Mouse (Mus musculus) stomach, embryonic 15.5 days (tissue): Measurements from ENCODE around the gene Dnttip1. TPM values are rescaled to one million over a fixed set of nuclear protein-coding genes. Genes with fewer than 3 reads are reported as not detected.
A peak's percentile ranks its signal among the peaks of the same experiment; 100 is the strongest.

Source experiments
- ATAC-seq: fragments of 200-750 bp; cut with Nextera tagmentation; 2 replicates; pipeline ENCODE4 v1.8.0; 2017; ENCODE audit warnings: low read depth, moderate number of reproducible peaks, moderate TSS enrichment; ENCODE audit not compliant: insufficient read depth, low FRiP score
- H3K27ac ChIP-seq: fragments of 300-500 bp; sonication (generic); 2 replicates; pipeline ENCODE4 v1.5.1; 2015; ENCODE audit warnings: mild to moderate bottlenecking, inconsistent platforms
- H3K27me3 ChIP-seq: fragments of 300-500 bp; sonication (generic); replicated peaks from 2 replicates; pipeline ENCODE4 v1.6.1; 2015; ENCODE audit warnings: inconsistent platforms
- H3K36me3 ChIP-seq: fragments of 300-500 bp; sonication (generic); 2 replicates; pipeline ENCODE4 v1.6.1; 2015; ENCODE audit warnings: inconsistent platforms
- H3K4me1 ChIP-seq: fragments of 300-500 bp; sonication (generic); 2 replicates; pipeline ENCODE4 v1.6.1; 2015; ENCODE audit warnings: inconsistent platforms
- H3K4me2 ChIP-seq: fragments of 300-500 bp; sonication (generic); 2 replicates; pipeline ENCODE4 v1.6.1; 2015; ENCODE audit warnings: mild to moderate bottlenecking, inconsistent platforms
- H3K4me3 ChIP-seq: fragments of 300-500 bp; sonication (generic); replicated peaks from 2 replicates; pipeline ENCODE4 v1.5.1; 2015; ENCODE audit warnings: inconsistent platforms
- H3K9ac ChIP-seq: fragments of 300-500 bp; sonication (generic); 2 replicates; pipeline ENCODE4 v1.6.1; 2015; ENCODE audit warnings: inconsistent platforms
- H3K9me3 ChIP-seq: fragments of 300-500 bp; sonication (generic); 2 replicates; pipeline ENCODE4 v1.6.1; 2016; ENCODE audit warnings: inconsistent platforms
- WGBS: fragments of 180-500 bp; shearing (Covaris S2); methylation state at CpG from one replicate; pipeline ENCODE4 v1.1.7; 2015; 5-methylcytosine and 5-hydroxymethylcytosine counted together
- polyA plus RNA-seq: library from polyadenylated mRNA; unstranded; fragments of >200 nt; fragmentation: Nextera tagmentation; extraction: Ambion mirVana; gene quantifications from 2 replicates; pipeline ENCODE4 v1.2.1, GENCODE M21; 2015

The Dnttip1 gene
- polyA plus RNA-seq, 1 experiment from 2014 or later = 64.7 TPM

DNA sequence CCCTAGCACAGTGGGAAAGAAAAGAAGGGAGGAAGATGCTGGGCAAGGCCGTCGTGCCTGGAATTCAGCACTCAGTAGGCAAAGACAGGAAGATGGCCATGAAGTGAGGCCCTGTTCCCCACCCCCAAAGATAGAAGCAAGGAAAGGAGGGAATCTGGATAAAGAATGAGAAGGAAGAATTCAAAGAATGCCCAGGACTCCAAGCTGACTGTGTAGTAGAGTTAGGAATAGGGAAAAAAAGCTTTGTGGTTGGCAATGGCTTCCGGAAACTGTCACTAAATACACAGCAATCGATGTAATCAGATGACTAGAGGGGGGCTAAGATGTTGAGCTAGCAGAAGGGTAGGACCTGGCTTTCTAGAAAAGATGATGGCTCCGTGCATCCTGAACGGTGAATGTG, 71.4 kb downstream of the Dnttip1 start:
- H3K4me2 ChIP-seq = no peak overlapping the region
- H3K4me1 ChIP-seq = peaks cover 12% of the 10 kb centered on the region; the same call in 1 of the 2 replicates
- H3K27me3 ChIP-seq = no peaks in the 10 kb centered on the region
- peaks cover 6% of the 10 kb centered on the region; the same call in 1 of the 2 replicates for H3K36me3 ChIP-seq
- H3K4me3 ChIP-seq = no peak overlapping the region
- ATAC-seq = no peak
- no peak overlapping the region for H3K9ac ChIP-seq
- WGBS = 65% methylated on average over 6 of the region's 6 CpGs
- H3K9me3 ChIP-seq = no peaks in the 10 kb centered on the region
- H3K27ac ChIP-seq = no peak overlapping the region

DNA sequence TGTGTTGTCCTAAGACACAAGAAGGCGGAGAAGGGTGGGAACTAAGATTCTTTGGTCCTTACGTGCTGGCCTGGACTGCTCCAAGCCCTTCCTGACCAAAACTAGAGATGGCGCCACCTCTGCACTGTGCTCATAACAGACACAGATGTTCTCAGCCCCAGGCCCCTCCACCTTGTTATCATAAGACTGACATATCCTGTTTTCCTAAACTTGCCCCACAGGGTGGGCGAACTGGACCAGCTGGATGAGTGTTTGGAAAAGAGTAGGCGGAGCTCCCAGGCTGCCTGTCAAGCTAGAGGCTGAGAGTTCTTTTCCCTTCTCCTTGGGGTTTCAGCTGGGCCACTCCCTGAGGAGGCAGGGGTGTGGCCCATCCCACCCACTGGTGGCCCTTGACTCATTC, 71.9 kb downstream of the Dnttip1 start:
- Histone ChIP-seq H3K4me3 (no peak overlapping the region), H3K9ac (no peak overlapping the region), H3K27ac (peak overlapping the region; percentile 14; the same call in 1 of the 2 replicates), H3K36me3 (peaks cover 6% of the 10 kb centered on the region; the same call in 1 of the 2 replicates), H3K4me1 (peaks cover 12% of the 10 kb centered on the region; the same call in 1 of the 2 replicates), H3K9me3 (no peaks in the 10 kb centered on the region), H3K4me2 (no peak overlapping the region), H3K27me3 (no peaks in the 10 kb centered on the region)
- WGBS = 45% methylated on average over 5 of the region's 5 CpGs
- no peak for ATAC-seq

Other genes starting within 250 kb of the Dnttip1 start
- 67.0 and 67.5 TPM in 2 replicates for gene Pigt, start 248.5 kb upstream of the Dnttip1 start, polyA plus RNA-seq
- gene Wfdc2, start 183.6 kb upstream of the Dnttip1 start, polyA plus RNA-seq = 162 and 175 TPM in 2 replicates
- gene Spint3, start 172.5 kb upstream of the Dnttip1 start, polyA plus RNA-seq = not detected in 2 replicates
- 1.0 and 1.5 TPM in 2 replicates for gene Wfdc6a, start 160.5 kb upstream of the Dnttip1 start, polyA plus RNA-seq
- gene Eppin, start 152.4 kb upstream of the Dnttip1 start, polyA plus RNA-seq = not detected in 2 replicates
- not detected in 2 replicates for gene Wfdc6b, start 132.5 kb upstream of the Dnttip1 start, polyA plus RNA-seq
- not detected in 2 replicates for gene Wfdc8, start 132.4 kb upstream of the Dnttip1 start, polyA plus RNA-seq
- gene Wfdc16, start 107.2 kb upstream of the Dnttip1 start, polyA plus RNA-seq = not detected in 2 replicates
- gene Wfdc10, start 89.9 kb upstream of the Dnttip1 start, polyA plus RNA-seq = 0.44 and 0.99 TPM in 2 replicates
- gene Wfdc9, start 89.4 kb upstream of the Dnttip1 start, polyA plus RNA-seq = not detected in 2 replicates
- not detected in 2 replicates for gene Wfdc11, start 71.9 kb upstream of the Dnttip1 start, polyA plus RNA-seq
- gene Wfdc13, start 60.9 kb upstream of the Dnttip1 start, polyA plus RNA-seq = 1.9 and 3.7 TPM in 2 replicates
- not detected in 2 replicates for gene Spint4, start 47.5 kb upstream of the Dnttip1 start, polyA plus RNA-seq
- not detected in 2 replicates for gene Spint5, start 30.7 kb upstream of the Dnttip1 start, polyA plus RNA-seq
- 2.2 and 2.3 TPM in 2 replicates for gene Wfdc3, start 52 bp upstream of the Dnttip1 start, polyA plus RNA-seq
- 428 and 438 TPM in 2 replicates for gene Ube2c, start 23.9 kb downstream of the Dnttip1 start, polyA plus RNA-seq
- gene Tnnc2, start 34.0 kb downstream of the Dnttip1 start, polyA plus RNA-seq = 8.1 and 16.8 TPM in 2 replicates
- gene Snx21, start 39.8 kb downstream of the Dnttip1 start, polyA plus RNA-seq = 24.6 and 24.8 TPM in 2 replicates
- gene Acot8, start 58.9 kb downstream of the Dnttip1 start, polyA plus RNA-seq = 21.9 and 22.9 TPM in 2 replicates
- 7.9 and 8.5 TPM in 2 replicates for gene Zswim3, start 59.1 kb downstream of the Dnttip1 start, polyA plus RNA-seq
- 13.1 and 13.5 TPM in 2 replicates for gene Zswim1, start 76.7 kb downstream of the Dnttip1 start, polyA plus RNA-seq
- not detected in 2 replicates for gene Spata25, start 82.6 kb downstream of the Dnttip1 start, polyA plus RNA-seq
- 132 and 159 TPM in 2 replicates for gene Ctsa, start 86.9 kb downstream of the Dnttip1 start, polyA plus RNA-seq
- 6.2 and 6.9 TPM in 2 replicates for gene Neurl2, start 87.5 kb downstream of the Dnttip1 start, polyA plus RNA-seq
- 43.9 and 48.5 TPM in 2 replicates for gene Pltp, start 111.7 kb downstream of the Dnttip1 start, polyA plus RNA-seq
- gene Pcif1, start 133.3 kb downstream of the Dnttip1 start, polyA plus RNA-seq = 64.7 and 70.9 TPM in 2 replicates
- 10.6 and 12.1 TPM in 2 replicates for gene Zfp335, start 165.8 kb downstream of the Dnttip1 start, polyA plus RNA-seq
- 5.3 and 6.2 TPM in 2 replicates for gene Mmp9, start 194.8 kb downstream of the Dnttip1 start, polyA plus RNA-seq
- 1.0 and 1.4 TPM in 2 replicates for gene Slc12a5, start 214.8 kb downstream of the Dnttip1 start, polyA plus RNA-seq